Mouse (Mus musculus): ENCODE measurements around the gene Olfr1535. TPM values are rescaled to one million over a fixed set of nuclear protein-coding genes. Genes with fewer than 3 reads are reported as not detected.
A peak's percentile ranks its signal among the peaks of the same experiment; 100 is the strongest.

Olfr1535 gene
- total RNA-seq (2021), result not detected
- long read RNA-seq, experiment 1, result 0 reads
- long read RNA-seq, experiment 2, result 0 reads

DNA sequence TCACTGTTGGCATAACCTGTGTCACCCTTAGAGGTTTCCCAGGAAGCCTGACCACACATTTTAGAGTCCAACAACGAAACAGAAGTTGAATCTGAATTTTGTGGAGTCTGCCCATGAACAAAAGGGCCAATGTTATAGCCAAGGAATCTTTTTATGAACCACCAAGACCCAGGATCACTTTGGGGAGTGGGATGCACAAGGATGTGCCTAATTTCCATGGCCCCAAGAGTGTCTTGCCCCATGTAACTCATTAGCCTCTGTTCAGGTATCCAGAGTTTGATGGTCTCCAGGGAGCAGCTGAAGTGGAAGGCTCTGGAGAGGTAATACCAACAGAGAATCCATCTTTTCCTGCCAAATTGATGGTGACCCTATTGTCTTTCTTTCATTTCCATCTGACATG is at the start of gene Olfr1535:
TSS of gene Olfr1535 (minus strand) at position 101 of the 400 bp plus-strand sequence.
- no peak for DNase-seq
- intact Hi-C loops (cut with DNase I), result no loop called here

- intact Hi-C loops (cut with DNase I), result no loop called here
- no peak for DNase-seq
Measured at GRCm38 (mm10) chr13:21591618-21592017, 31.9 kb upstream of the Olfr1535 start.

- intact Hi-C loops (cut with DNase I), result no loop called here
- no peak for DNase-seq
Measured at GRCm38 (mm10) chr13:21581659-21582058, 22.0 kb upstream of the Olfr1535 start, which contains the start of gene Olfr1364. Gene Olfr1364, minus strand, starts transcription at chr13:21581759.

- no peak for DNase-seq
- intact Hi-C loops (cut with DNase I), result no loop called here
Measured at GRCm38 (mm10) chr13:21550416-21551110, 9.1 kb downstream of the Olfr1535 start.

GRCm38 (mm10) chr13:21549487-21549886 is 10.2 kb downstream of the Olfr1535 start:
- intact Hi-C loops (cut with DNase I), result no loop called here
- no peak for DNase-seq

DNA sequence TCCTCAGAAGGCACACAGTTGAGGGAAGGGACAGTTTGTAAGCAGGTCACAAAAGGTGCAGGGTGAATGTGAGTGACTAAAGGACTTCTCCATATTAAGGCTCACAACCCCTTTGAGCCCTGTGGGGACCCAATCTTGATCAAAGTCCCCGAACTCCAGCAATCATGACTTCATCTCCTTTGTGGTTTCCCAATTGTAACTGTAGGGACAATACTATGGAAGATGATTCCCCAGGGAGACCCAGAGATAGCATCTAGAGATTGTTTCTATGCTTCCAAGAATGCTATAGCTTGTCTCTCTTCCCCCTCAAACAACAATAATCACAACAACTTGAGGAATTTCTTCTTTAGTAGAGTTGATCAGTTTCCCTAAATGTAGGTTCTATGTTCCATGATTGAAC is 17.0 kb downstream of the Olfr1535 start, which contains the start of gene Olfr1366:
TSS of gene Olfr1366 (minus strand) at position 101 of the 400 bp plus-strand sequence.
- intact Hi-C loops (cut with DNase I), result no loop called here
- no peak for DNase-seq

- intact Hi-C loops (cut with DNase I), result loop anchor here (2.0 to 5.0 kb wide), 3 partner anchors 78 to 168 kb away; partner anchors contain the start of genes Zkscan3, Zscan12 and Zscan26
- peak; percentile 89 to 91 for DNase-seq
Measured at GRCm38 (mm10) chr13:21530781-21531201, 28.9 kb downstream of the Olfr1535 start, which contains the start of gene Zkscan8. Gene Zkscan8, minus strand, starts transcription at chr13:21531120.

DNA sequence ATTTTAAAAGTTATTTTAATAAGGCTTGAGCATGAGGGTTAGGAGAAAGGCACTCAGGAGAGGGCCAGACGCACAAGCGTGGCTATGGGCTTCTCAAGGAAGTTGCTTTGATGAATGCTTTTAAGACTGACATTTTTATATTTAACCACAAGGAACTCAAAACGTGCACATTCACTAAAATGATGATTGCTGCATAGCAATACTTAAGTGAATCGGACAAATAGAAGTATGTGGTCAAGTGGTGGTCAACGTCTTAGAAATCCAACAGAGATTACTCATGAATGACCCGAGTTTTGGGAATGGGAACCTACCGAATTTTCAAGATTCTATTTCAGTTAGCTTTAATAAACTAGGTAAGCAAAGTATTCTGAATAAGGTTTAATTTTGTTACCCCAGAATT is 29.6 kb downstream of the Olfr1535 start:
- intact Hi-C loops (cut with DNase I), result loop anchor here (2.0 to 5.0 kb wide), 3 partner anchors 78 to 168 kb away; partner anchors contain the start of genes Zkscan3, Zscan12 and Zscan26

GRCm38 (mm10) chr13:21506221-21506649 is 53.5 kb downstream of the Olfr1535 start:
- DNase-seq, result peak; percentile 79 to 82
- intact Hi-C loops (cut with DNase I), result loop anchor here (2.0 to 5.0 kb wide), 2 partner anchors 54 to 103 kb away; partner anchors contain the start of genes Zkscan3 and Zscan26

More for the DNA sequence above, 29.6 kb downstream of the Olfr1535 start:
- no peak for DNase-seq

Other genes starting within 250 kb of the Olfr1535 start
- not detected for gene Gpx6, start 247.8 kb downstream of the Olfr1535 start, total RNA-seq (2021)
- gene Olfr1367, start 213.0 kb downstream of the Olfr1535 start, total RNA-seq (2021), result not detected
- gene Zscan12, start 197.1 kb downstream of the Olfr1535 start, total RNA-seq (2021), result 1 to 10 TPM; 4.6 to 4.9 TPM
- gene Zkscan3, start 157.1 kb downstream of the Olfr1535 start, total RNA-seq (2021), result 10 to 100 TPM; 34.3 to 38.2 TPM
- gene Pgbd1, start 118.8 kb downstream of the Olfr1535 start, total RNA-seq (2021), result under 1 TPM; 0.32 to 0.60 TPM
- 10 to 100 TPM; 21.7 to 24.1 TPM for gene Zscan26, start 106.2 kb downstream of the Olfr1535 start, total RNA-seq (2021)
- under 1 TPM; 0.59 to 0.88 TPM for gene Nkapl, start 91.4 kb downstream of the Olfr1535 start, total RNA-seq (2021)
- gene Zkscan4, start 81.0 kb downstream of the Olfr1535 start, total RNA-seq (2021), result 1 to 10 TPM in 1 of 2 experiments, under 1 TPM in 1; 0.93 to 1.3 TPM
- not detected for gene Gm10065, start 80.5 kb downstream of the Olfr1535 start, total RNA-seq (2021)
- 10 to 100 TPM; 25.3 to 25.6 TPM for gene AK157302, start 64.7 kb downstream of the Olfr1535 start, total RNA-seq (2021)
- 100 to 1,000 TPM; 233 to 256 TPM for gene Gm11273, start 58.5 kb downstream of the Olfr1535 start, total RNA-seq (2021)
- 10 to 100 TPM; 11.7 to 12.3 TPM for gene Zkscan8, start 28.8 kb downstream of the Olfr1535 start, total RNA-seq (2021)
- gene Olfr1366, start 17.1 kb downstream of the Olfr1535 start, total RNA-seq (2021), result not detected
- not detected for gene Olfr1364, start 21.9 kb upstream of the Olfr1535 start, total RNA-seq (2021)
- not detected for gene Olfr1362, start 54.1 kb upstream of the Olfr1535 start, total RNA-seq (2021)
- gene Olfr11, start 82.6 kb upstream of the Olfr1535 start, total RNA-seq (2021), result not detected
- not detected for gene Olfr1361, start 103.5 kb upstream of the Olfr1535 start, total RNA-seq (2021)
- not detected for gene Olfr1360, start 117.5 kb upstream of the Olfr1535 start, total RNA-seq (2021)
- not detected for gene Olfr1359, start 138.2 kb upstream of the Olfr1535 start, total RNA-seq (2021)
- gene Hist1h2bl, start 156.2 kb upstream of the Olfr1535 start, total RNA-seq (2021), result 100 to 1,000 TPM in 1 of 2 experiments, 10 to 100 TPM in 1; 66.3 to 130 TPM
- 100 to 1,000 TPM in 1 of 2 experiments, 10 to 100 TPM in 1; 51.5 to 150 TPM for gene Hist1h2ai, start 156.5 kb upstream of the Olfr1535 start, total RNA-seq (2021)
- gene Hist1h3h, start 157.8 kb upstream of the Olfr1535 start, total RNA-seq (2021), result 100 to 1,000 TPM in 1 of 2 experiments, 10 to 100 TPM in 1; 82.7 to 215 TPM
- 10 to 100 TPM; 21.5 to 40.5 TPM for gene Hist1h2bm, start 162.2 kb upstream of the Olfr1535 start, total RNA-seq (2021)
- 10 to 100 TPM; 13.0 to 25.4 TPM for gene Hist1h4j, start 175.2 kb upstream of the Olfr1535 start, total RNA-seq (2021)
- 100 to 1,000 TPM; 128 to 321 TPM for gene Hist1h4k, start 190.6 kb upstream of the Olfr1535 start, total RNA-seq (2021)
- gene Hist1h2ak, start 193.9 kb upstream of the Olfr1535 start, total RNA-seq (2021), result 10 to 100 TPM; 16.6 to 53.8 TPM
- gene Hist1h2bn, start 194.2 kb upstream of the Olfr1535 start, total RNA-seq (2021), result 10 to 100 TPM; 34.2 to 84.3 TPM
- gene Hist1h1b, start 220.7 kb upstream of the Olfr1535 start, total RNA-seq (2021), result 10 to 100 TPM; 33.7 to 72.0 TPM
- 100 to 1,000 TPM in 1 of 2 experiments, 10 to 100 TPM in 1; 74.9 to 156 TPM for gene Hist1h3i, start 223.5 kb upstream of the Olfr1535 start, total RNA-seq (2021)
- 10 to 100 TPM; 10.5 to 19.2 TPM for gene Hist1h2an, start 227.3 kb upstream of the Olfr1535 start, total RNA-seq (2021)
- gene Hist1h2bp, start 227.6 kb upstream of the Olfr1535 start, total RNA-seq (2021), result 10 to 100 TPM; 19.6 to 53.2 TPM